Mouse (Mus musculus) cerebellum, adult 2 months (tissue): ENCODE results near the gene Ofcc1.

ENCODE experiments used
- CTCF ChIP-seq: fragments of 200-500 bp; IDR thresholded peaks from 2 replicates; pipeline ENCODE4 v1.5.1; 2011; ENCODE audit warnings: low read depth, mild to moderate bottlenecking, control low read depth, low read length, moderate library complexity, borderline replicate concordance; ENCODE audit not compliant: insufficient read depth
- POLR2A ChIP-seq: fragments of 200-500 bp; IDR thresholded peaks from 2 replicates; pipeline ENCODE4 v1.6.1; 2011; ENCODE audit warnings: low read length, control low read depth, borderline replicate concordance; ENCODE audit not compliant: insufficient read depth

- TF ChIP-seq POLR2A (no peak), CTCF (no peak)
Measured at GRCm38 (mm10) chr13:40280616-40281015, 80.6 kb downstream of the Ofcc1 start.
